In the genomic region with DNA sequence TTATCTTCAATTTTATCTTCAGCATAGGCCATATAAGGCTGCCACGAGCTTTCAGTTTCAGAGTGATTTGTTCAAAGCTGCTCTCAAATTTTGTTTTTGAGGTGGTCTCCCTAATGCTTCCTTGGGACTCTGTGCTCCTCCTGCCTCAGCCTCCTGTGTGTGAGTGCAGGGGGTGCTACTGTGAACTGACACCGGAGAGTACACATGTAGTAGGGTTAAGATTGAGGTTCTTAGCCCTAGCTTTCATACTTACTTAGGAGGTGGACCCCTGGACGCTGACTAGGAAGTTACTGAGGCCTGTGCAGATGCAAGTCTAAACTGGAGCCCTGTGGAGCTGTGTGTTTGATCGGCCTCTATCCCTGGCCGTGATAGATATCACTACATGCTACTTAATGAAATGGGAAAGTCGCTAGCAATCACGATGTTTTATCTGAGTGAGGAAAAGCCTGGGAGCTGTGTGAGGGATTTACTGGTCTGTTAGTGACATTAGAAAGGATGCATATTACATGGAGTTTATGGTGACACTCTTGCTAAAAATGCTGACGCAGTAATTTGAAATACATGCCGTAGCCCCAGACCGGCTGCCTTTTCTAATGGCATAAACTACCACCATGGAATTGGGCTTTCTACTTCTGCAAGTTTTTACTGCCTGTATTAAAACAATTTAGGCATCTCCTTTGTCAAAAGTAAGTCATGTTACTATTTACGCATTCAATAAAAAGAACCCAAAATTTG, we compare ENCODE assay signal across 8 mouse cellular contexts. TPM values are rescaled to one million over a fixed set of nuclear protein-coding genes. Genes with fewer than 3 reads are reported as not detected.
A peak's percentile ranks its signal among the peaks of the same experiment; 100 is the strongest.
DNase-seq lines count a peak whose midpoint lies in the region; ATAC-seq and TF ChIP-seq lines count a peak whose summit lies in the region.

No protein-coding gene starts in this region.

- no peak for TF ChIP-seq POLR2A in bone marrow, adult 2 months (IDR thresholded peaks at IDR 0.05; ENCODE audit: borderline replicate concordance, control insufficient read depth, low read depth, low read length)

- ATAC-seq in kidney, embryonic 15.5 days (replicated peaks; ENCODE audit: low FRiP score): no peak
- no peak for ATAC-seq in hindbrain, embryonic 14.5 days (ENCODE audit: low FRiP score)
- no peak for ATAC-seq in midbrain, embryonic 14.5 days (ENCODE audit: low FRiP score, low TSS enrichment)

- H3K9ac ChIP-seq in kidney, embryonic 15.5 days: peak overlapping the region; percentile 97
- peak overlapping the region; percentile 98 for H3K9ac ChIP-seq in hindbrain, embryonic 14.5 days
- peak overlapping the region; percentile 99 for H3K9ac ChIP-seq in midbrain, embryonic 14.5 days (replicated peaks; ENCODE audit: low read length)

- peak overlapping the region; percentile 89 for H3K27ac ChIP-seq in kidney, embryonic 15.5 days
- peak overlapping the region; percentile 50 for H3K27ac ChIP-seq in bone marrow, adult 2 months (ENCODE audit: control insufficient read depth, insufficient read depth, low read depth, low read length, poor library complexity)
- peak overlapping the region; percentile 100; the same call in 1 of the 2 replicates for H3K27ac ChIP-seq in hindbrain, embryonic 14.5 days
- H3K27ac ChIP-seq in midbrain, embryonic 14.5 days (replicated peaks; ENCODE audit: low read depth, low read length): 0 out of 2 replicates have a peak overlapping the region, but pooled peaks have one; percentile 100

- no peak for DNase-seq in kidney, postnatal 4 days
- DNase-seq in hindbrain, embryonic 14.5 days (ENCODE audit: low spot score): no peak
- no peak for DNase-seq in midbrain, embryonic 14.5 days
- no peak for DNase-seq in embryo, embryonic 9.5 days (ENCODE audit: extremely low spot score)
- no peak for DNase-seq in ovary, postnatal 10 days (ENCODE audit: low spot score)
- DNase-seq in right cerebral cortex, postnatal 10 days (ENCODE audit: low spot score in 2 of 2): no peak

- peak overlapping the region; percentile 92 for H3K4me3 ChIP-seq in kidney, embryonic 15.5 days (replicated peaks)
- peak overlapping the region; percentile 94 for H3K4me3 ChIP-seq in bone marrow, adult 2 months (replicated peaks; ENCODE audit: control insufficient read depth, low read depth, low read length)
- peak overlapping the region; percentile 66 for H3K4me3 ChIP-seq in hindbrain, embryonic 14.5 days (replicated peaks; ENCODE audit: low read length)
- peak overlapping the region; percentile 94 for H3K4me3 ChIP-seq in midbrain, embryonic 14.5 days (replicated peaks; ENCODE audit: low read depth, low read length)

- peak overlapping the region; percentile 79 for H3K4me2 ChIP-seq in kidney, embryonic 15.5 days
- peak overlapping the region; percentile 66 for H3K4me2 ChIP-seq in hindbrain, embryonic 14.5 days (replicated peaks)
- H3K4me2 ChIP-seq in midbrain, embryonic 14.5 days (ENCODE audit: low read length): peak overlapping the region; percentile 92

- 74% methylated on average over 11 of the region's 11 CpGs for WGBS in kidney, embryonic 15.5 days
- 40% methylated on average over 11 of the region's 11 CpGs for WGBS in bone marrow, adult 2 months
- WGBS in hindbrain, embryonic 14.5 days: 78% methylated on average over 11 of the region's 11 CpGs
- 80% methylated on average over 11 of the region's 11 CpGs for WGBS in midbrain, embryonic 14.5 days

- H3K9me3 ChIP-seq in kidney, embryonic 15.5 days (replicated peaks): no peaks in the 10 kb centered on the region
- no peaks in the 10 kb centered on the region for H3K9me3 ChIP-seq in hindbrain, embryonic 14.5 days (ENCODE audit: control insufficient read depth, low read length)
- no peaks in the 10 kb centered on the region for H3K9me3 ChIP-seq in midbrain, embryonic 14.5 days (ENCODE audit: control insufficient read depth, low read length)

- H3K4me1 ChIP-seq in kidney, embryonic 15.5 days: peaks cover 37% of the 10 kb centered on the region
- peaks cover 8% of the 10 kb centered on the region; the same call in 1 of the 2 replicates for H3K4me1 ChIP-seq in bone marrow, adult 2 months (ENCODE audit: control insufficient read depth, insufficient read depth, low read length)
- H3K4me1 ChIP-seq in hindbrain, embryonic 14.5 days (replicated peaks; ENCODE audit: control insufficient read depth, insufficient read depth, low read length): peaks cover 28% of the 10 kb centered on the region
- H3K4me1 ChIP-seq in midbrain, embryonic 14.5 days (ENCODE audit: control insufficient read depth, insufficient read depth, low read length): peaks cover 23% of the 10 kb centered on the region

- H3K27me3 ChIP-seq in kidney, embryonic 15.5 days: no peaks in the 10 kb centered on the region
- no peaks in the 10 kb centered on the region for H3K27me3 ChIP-seq in hindbrain, embryonic 14.5 days (ENCODE audit: control insufficient read depth, insufficient read depth, low read length)
- H3K27me3 ChIP-seq in midbrain, embryonic 14.5 days (ENCODE audit: control insufficient read depth, insufficient read depth, low read length): no peaks in the 10 kb centered on the region

- TF ChIP-seq CTCF in bone marrow, adult 2 months (IDR thresholded peaks at IDR 0.05; ENCODE audit: control insufficient read depth, insufficient read depth, low read length): no peak

- peaks cover 18% of the 10 kb centered on the region for H3K36me3 ChIP-seq in kidney, embryonic 15.5 days
- H3K36me3 ChIP-seq in hindbrain, embryonic 14.5 days (replicated peaks; ENCODE audit: control insufficient read depth, insufficient read depth): peaks cover 13% of the 10 kb centered on the region
- peaks cover 20% of the 10 kb centered on the region for H3K36me3 ChIP-seq in midbrain, embryonic 14.5 days (ENCODE audit: control insufficient read depth, insufficient read depth, low read length)

RNA-seq across cellular contexts. Expression of a gene that starts 2.0 kb away (rescaled TPM):
- polyA plus RNA-seq in kidney, embryonic 15.5 days (2015; fragmentation: Nextera tagmentation; extraction: Ambion mirVana): 155 and 161 TPM in 2 replicates
- 116 and 226 TPM in 2 replicates for polyA plus RNA-seq in bone marrow, adult 2 months (2011; ENCODE audit: insufficient read depth, insufficient read length, low replicate concordance, missing spikeins)
- polyA plus RNA-seq in hindbrain, embryonic 14.5 days (2014; fragmentation: Nextera tagmentation; extraction: Ambion mirVana): 195 and 200 TPM in 2 replicates
- 257 and 278 TPM in 2 replicates for polyA plus RNA-seq in midbrain, embryonic 14.5 days (2014; fragmentation: Nextera tagmentation; extraction: Ambion mirVana)

RNA-seq across cellular contexts. Expression of a gene that starts 32.1 kb away (rescaled TPM):
- polyA plus RNA-seq in kidney, embryonic 15.5 days (2015; fragmentation: Nextera tagmentation; extraction: Ambion mirVana): 0.42 and 0.77 TPM in 2 replicates
- polyA plus RNA-seq in bone marrow, adult 2 months (2011; ENCODE audit: insufficient read depth, insufficient read length, low replicate concordance, missing spikeins): 4.8 and 11.7 TPM in 2 replicates
- 12.0 and 13.1 TPM in 2 replicates for polyA plus RNA-seq in hindbrain, embryonic 14.5 days (2014; fragmentation: Nextera tagmentation; extraction: Ambion mirVana)
- polyA plus RNA-seq in midbrain, embryonic 14.5 days (2014; fragmentation: Nextera tagmentation; extraction: Ambion mirVana): 7.7 and 9.4 TPM in 2 replicates

RNA-seq across cellular contexts. Expression of a gene that starts 32.1 kb away (rescaled TPM):
- polyA plus RNA-seq in kidney, embryonic 15.5 days (2015; fragmentation: Nextera tagmentation; extraction: Ambion mirVana): 1.6 and 2.0 TPM in 2 replicates
- polyA plus RNA-seq in bone marrow, adult 2 months (2011; ENCODE audit: insufficient read depth, insufficient read length, low replicate concordance, missing spikeins): 1.6 TPM in 1 of 2 replicates, not detected in the other
- polyA plus RNA-seq in hindbrain, embryonic 14.5 days (2014; fragmentation: Nextera tagmentation; extraction: Ambion mirVana): 2.7 and 3.2 TPM in 2 replicates
- 2.5 and 2.9 TPM in 2 replicates for polyA plus RNA-seq in midbrain, embryonic 14.5 days (2014; fragmentation: Nextera tagmentation; extraction: Ambion mirVana)

Comparison
In these comparisons a context has a peak if more than half of its experiments do, and no peak if none do; other contexts are left out.
1. H3K27ac ChIP-seq: peak in every context shown above with its lines; median percentile 100 in hindbrain, embryonic 14.5 days; 100 in midbrain, embryonic 14.5 days; 89 in kidney, embryonic 15.5 days; 50 in bone marrow, adult 2 months.